Mouse (Mus musculus) kidney, embryonic 16.5 days (tissue): ENCODE measurements at regions not wholly inside any gene's neighbourhood (a gene's known extent, or its start where the extent isn't known, plus 50 kb on each side); places are given as distances from the start of the nearest gene placed in this dataset.
"Not testable (repeated sequence)": the region's sequence is repeated elsewhere in the genome, so short reads cannot be mapped to it uniquely, and the experiment has no call there.

Experiments
- ATAC-seq: fragments of 200-750 bp; cut with Nextera tagmentation; 2 replicates; pipeline ENCODE4 v1.8.0; 2017; ENCODE audit warnings: moderate TSS enrichment; ENCODE audit not compliant: low FRiP score, low TSS enrichment
- H3K27ac ChIP-seq: fragments of 300-500 bp; sonication (generic); 2 replicates; pipeline ENCODE4 v1.5.1; 2014; ENCODE audit warnings: low read length
- H3K27me3 ChIP-seq: fragments of 300-500 bp; sonication (generic); 2 replicates; pipeline ENCODE4 v1.6.1; 2014; ENCODE audit warnings: low read length, control low read depth, mixed read lengths; ENCODE audit not compliant: insufficient read depth
- H3K36me3 ChIP-seq: fragments of 300-500 bp; sonication (generic); 2 replicates; pipeline ENCODE4 v1.6.1; 2014; ENCODE audit warnings: low read length, control low read depth, mixed read lengths; ENCODE audit not compliant: insufficient read depth
- H3K4me1 ChIP-seq: fragments of 300-500 bp; sonication (generic); 2 replicates; pipeline ENCODE4 v1.6.1; 2014; ENCODE audit warnings: low read length, control low read depth, mixed read lengths; ENCODE audit not compliant: insufficient read depth
- H3K4me2 ChIP-seq: fragments of 300-500 bp; sonication (generic); replicated peaks from 2 replicates; pipeline ENCODE4 v1.6.1; 2014; ENCODE audit warnings: low read depth, low read length
- H3K4me3 ChIP-seq: fragments of 300-500 bp; sonication (generic); 2 replicates; pipeline ENCODE4 v1.5.1; 2014; ENCODE audit warnings: mild to moderate bottlenecking, low read length
- H3K9ac ChIP-seq: fragments of 300-500 bp; sonication (generic); replicated peaks from 2 replicates; pipeline ENCODE4 v1.6.1; 2014; ENCODE audit warnings: low read length
- H3K9me3 ChIP-seq: fragments of 300-500 bp; sonication (generic); 2 replicates; pipeline ENCODE4 v1.6.1; 2016; ENCODE audit warnings: low read length, control low read depth
- WGBS: fragments of 180-500 bp; shearing (Covaris S2); extraction: QIAGEN DNeasy Blood & Tissue Kit; methylation state at CpG from one replicate; pipeline ENCODE4 v1.1.7; 2014; 5-methylcytosine and 5-hydroxymethylcytosine counted together

GRCm38 (mm10) chr14:19080001-19080400, 185.9 kb upstream of the Ube2e2 start:
- not testable (repeated sequence) for H3K4me1 ChIP-seq, H3K36me3 ChIP-seq, H3K27me3 ChIP-seq, ATAC-seq, H3K4me3 ChIP-seq, H3K27ac ChIP-seq, H3K4me2 ChIP-seq, H3K9me3 ChIP-seq, H3K9ac ChIP-seq
- 83% methylated on average over 4 of the region's 4 CpGs for WGBS

DNA sequence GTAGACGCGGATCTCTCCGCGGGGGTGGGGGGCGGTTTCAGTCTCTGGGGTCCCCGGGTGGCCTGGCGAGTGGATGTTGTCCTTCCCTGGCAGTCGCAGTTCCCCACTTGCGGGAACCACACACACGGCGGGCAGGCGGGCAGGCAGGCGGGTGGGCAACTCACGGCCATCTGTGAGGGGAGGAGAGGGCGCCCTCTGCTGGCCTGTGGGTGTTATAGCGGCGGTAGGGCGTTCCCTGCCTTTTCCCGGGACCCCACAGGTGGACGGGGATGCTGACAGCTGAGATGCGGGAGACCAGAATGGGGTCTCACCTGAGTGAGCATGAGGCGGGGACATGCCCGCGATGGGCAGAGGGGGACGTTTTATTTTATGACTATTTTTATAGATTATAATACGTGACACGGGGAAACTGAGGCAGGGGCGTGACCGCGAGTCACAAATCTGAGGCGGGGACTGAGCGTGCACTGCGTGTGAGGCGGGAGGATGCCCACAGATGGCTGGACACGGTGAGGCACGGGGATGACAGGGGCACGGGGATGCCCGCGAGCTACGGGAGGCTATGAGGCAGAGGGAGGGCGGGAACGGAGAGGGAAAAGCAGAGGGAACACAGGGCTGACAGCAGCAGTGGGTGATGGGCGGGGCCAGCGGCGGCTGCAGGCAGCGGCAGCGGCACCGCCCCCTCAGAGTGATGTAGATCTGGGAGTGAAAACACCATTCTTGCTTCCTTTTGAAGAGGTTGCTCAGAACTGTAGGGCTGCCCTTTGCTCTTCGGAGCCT, 148.1 kb upstream of the Ube2e2 start:
- peaks cover 9% of the 10 kb centered on the region; the same call in 1 of the 2 replicates for H3K4me1 ChIP-seq

GRCm38 (mm10) chr14:19020102-19020501, 126.0 kb upstream of the Ube2e2 start:
- H3K4me1 ChIP-seq = no peaks in the 10 kb centered on the region
- no peak overlapping the region for H3K27ac ChIP-seq
- no peak overlapping the region for H3K4me2 ChIP-seq
- WGBS = 43% methylated on average over 2 of the region's 2 CpGs
- H3K36me3 ChIP-seq = no peaks in the 10 kb centered on the region
- H3K4me3 ChIP-seq = no peak overlapping the region
- no peaks in the 10 kb centered on the region for H3K9me3 ChIP-seq
- H3K9ac ChIP-seq = no peak overlapping the region
- ATAC-seq = no peak
- H3K27me3 ChIP-seq = no peaks in the 10 kb centered on the region

More for the DNA sequence above, 148.1 kb upstream of the Ube2e2 start:
- Histone ChIP-seq H3K27me3 (no peaks in the 10 kb centered on the region), H3K27ac (no peak overlapping the region), H3K36me3 (no peaks in the 10 kb centered on the region), H3K4me3 (peak overlapping the region; percentile 48), H3K9ac (peak overlapping the region; percentile 60), H3K9me3 (0 out of 2 replicates have a peak, but pooled peaks cover 2% of the 10 kb centered on the region), H3K4me2 (peak overlapping the region; percentile 86)
- ATAC-seq = peak; percentile 88
- 2% methylated on average over 48 of the region's 49 CpGs for WGBS

DNA sequence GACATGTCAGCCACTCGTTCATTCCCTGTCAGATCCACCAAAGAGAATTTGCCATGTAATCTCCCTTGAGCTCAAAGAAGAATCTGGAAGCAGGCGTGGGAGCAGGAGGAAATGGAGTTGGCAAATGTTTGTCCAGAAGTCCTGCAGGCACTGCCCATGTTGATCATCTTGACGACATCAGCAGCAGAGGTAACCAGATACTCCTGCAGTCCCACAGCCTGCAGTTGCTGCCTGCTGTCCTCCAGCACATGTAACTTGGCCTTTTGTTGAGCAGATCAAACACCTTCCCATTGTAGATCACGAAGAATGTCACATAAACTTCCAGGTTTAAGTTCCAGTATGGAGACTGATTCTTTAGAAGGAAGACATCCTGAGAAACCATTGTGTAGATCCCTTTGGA, 121.3 kb upstream of the Ube2e2 start:
- H3K36me3 ChIP-seq = no peaks in the 10 kb centered on the region
- H3K27ac ChIP-seq = no peak overlapping the region
- no peaks in the 10 kb centered on the region for H3K27me3 ChIP-seq
- H3K4me1 ChIP-seq = no peaks in the 10 kb centered on the region
- H3K9ac ChIP-seq = no peak overlapping the region
- ATAC-seq = 0 out of 2 replicates have a peak, but pooled peaks have one; percentile 31
- no peaks in the 10 kb centered on the region for H3K9me3 ChIP-seq
- no peak overlapping the region for H3K4me3 ChIP-seq
- H3K4me2 ChIP-seq = no peak overlapping the region
- WGBS = 25% methylated on average over 4 of the region's 4 CpGs

GRCm38 (mm10) chr14:19013558-19013957, 119.5 kb upstream of the Ube2e2 start:
- not testable (repeated sequence) for ATAC-seq, H3K4me2 ChIP-seq, H3K4me1 ChIP-seq, H3K4me3 ChIP-seq, H3K9ac ChIP-seq, H3K27me3 ChIP-seq, H3K9me3 ChIP-seq, H3K36me3 ChIP-seq, H3K27ac ChIP-seq
- WGBS = 76% methylated on average over 2 of the region's 2 CpGs

DNA sequence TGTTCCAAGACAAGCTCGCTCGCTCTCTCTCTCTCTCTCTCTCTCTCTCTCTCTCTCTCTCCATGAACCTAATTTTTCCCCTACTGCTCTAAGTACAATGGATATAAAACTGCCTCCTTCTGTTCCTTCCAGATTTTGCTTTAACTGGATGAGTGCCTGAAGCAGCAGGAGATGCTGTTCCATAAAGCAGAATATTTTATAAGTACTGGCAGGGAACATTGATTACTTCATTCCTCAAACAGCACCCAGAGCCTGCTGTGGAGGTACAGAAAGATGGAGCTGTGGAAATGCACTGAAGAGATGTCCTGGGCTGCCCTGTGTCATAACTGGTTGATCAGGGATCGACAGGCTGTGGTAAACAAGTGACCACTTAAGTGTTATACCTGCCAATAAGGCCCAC, 89.8 kb upstream of the Ube2e2 start:
- Histone ChIP-seq H3K4me2 (no peak overlapping the region), H3K27ac (no peak overlapping the region), H3K9me3 (no peaks in the 10 kb centered on the region), H3K27me3 (no peaks in the 10 kb centered on the region), H3K9ac (no peak overlapping the region), H3K36me3 (no peaks in the 10 kb centered on the region), H3K4me3 (no peak overlapping the region), H3K4me1 (no peaks in the 10 kb centered on the region)
- ATAC-seq = no peak
- 91% methylated on average over 3 of the region's 3 CpGs for WGBS

GRCm38 (mm10) chr14:18963864-18964263, 69.8 kb upstream of the Ube2e2 start:
- 97% methylated on average over 1 of the region's 1 CpGs for WGBS
- H3K4me2 ChIP-seq = no peak overlapping the region
- no peak overlapping the region for H3K9ac ChIP-seq
- H3K9me3 ChIP-seq = no peaks in the 10 kb centered on the region
- no peak for ATAC-seq
- H3K27ac ChIP-seq = no peak overlapping the region
- H3K36me3 ChIP-seq = no peaks in the 10 kb centered on the region
- H3K27me3 ChIP-seq = no peaks in the 10 kb centered on the region
- no peaks in the 10 kb centered on the region for H3K4me1 ChIP-seq
- no peak overlapping the region for H3K4me3 ChIP-seq

- H3K4me2 ChIP-seq = no peak overlapping the region
- no peaks in the 10 kb centered on the region for H3K27me3 ChIP-seq
- H3K4me3 ChIP-seq = no peak overlapping the region
- no peak overlapping the region for H3K9ac ChIP-seq
- no peaks in the 10 kb centered on the region for H3K36me3 ChIP-seq
- no peak for ATAC-seq
- H3K4me1 ChIP-seq = no peaks in the 10 kb centered on the region
- H3K9me3 ChIP-seq = no peaks in the 10 kb centered on the region
- WGBS = 87% methylated on average over 2 of the region's 2 CpGs
- no peak overlapping the region for H3K27ac ChIP-seq
Measured at GRCm38 (mm10) chr14:18963287-18963686, 69.2 kb upstream of the Ube2e2 start.
